Mouse (Mus musculus): Measurements from ENCODE around the gene Rapgef4. TPM values are rescaled to one million over a fixed set of nuclear protein-coding genes. Genes with fewer than 3 reads are reported as not detected.

The Rapgef4 gene
- polyA plus RNA-seq, 1 experiment from 2014 or later, result 2.2 TPM

DNA sequence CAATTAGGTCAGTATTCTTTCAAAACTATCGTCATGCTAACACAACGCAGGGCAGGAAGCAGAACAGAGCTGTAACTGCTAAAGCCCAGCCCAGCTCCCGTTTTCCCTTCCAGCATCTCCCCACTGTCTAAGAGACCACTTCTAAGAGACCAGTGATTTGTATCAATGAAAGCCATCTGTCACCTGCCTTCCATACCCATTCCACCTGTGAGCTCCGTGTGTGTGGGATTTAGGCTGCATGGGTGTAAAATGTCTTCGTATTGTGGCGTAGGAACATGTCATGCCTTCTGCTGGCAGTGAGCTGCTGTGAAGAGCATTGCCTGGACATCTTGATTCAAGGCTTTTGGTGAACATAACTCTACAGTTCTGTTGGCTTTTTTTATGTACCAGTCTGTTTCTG lies 178.2 kb downstream of the Rapgef4 start:
- H3K9me3 ChIP-seq (ENCODE audit: control insufficient read depth, low read length), result no peaks in the 10 kb centered on the region
- H3K27ac ChIP-seq (ENCODE audit: low read depth, low read length), result no peak overlapping the region
- H3K27me3 ChIP-seq (ENCODE audit: control insufficient read depth, insufficient read depth, low read length), result no peaks in the 10 kb centered on the region
- no peak for DNase-seq (ENCODE audit: low spot score)
- ATAC-seq (replicated peaks; ENCODE audit: low FRiP score), result no peak
- H3K4me3 ChIP-seq (ENCODE audit: low read depth, low read length), result no peak overlapping the region
- no peak overlapping the region for H3K4me2 ChIP-seq (ENCODE audit: low read depth, low read length, severe bottlenecking)
- H3K36me3 ChIP-seq (ENCODE audit: control insufficient read depth, insufficient read depth, low read length), result no peaks in the 10 kb centered on the region
- no peak overlapping the region for H3K9ac ChIP-seq (ENCODE audit: low read length)
- 85% methylated on average over 6 of the region's 6 CpGs for WGBS
- peaks cover 2% of the 10 kb centered on the region; the same call in 1 of the 2 replicates for H3K4me1 ChIP-seq (replicated peaks; ENCODE audit: control insufficient read depth, insufficient read depth, low read length)

DNA sequence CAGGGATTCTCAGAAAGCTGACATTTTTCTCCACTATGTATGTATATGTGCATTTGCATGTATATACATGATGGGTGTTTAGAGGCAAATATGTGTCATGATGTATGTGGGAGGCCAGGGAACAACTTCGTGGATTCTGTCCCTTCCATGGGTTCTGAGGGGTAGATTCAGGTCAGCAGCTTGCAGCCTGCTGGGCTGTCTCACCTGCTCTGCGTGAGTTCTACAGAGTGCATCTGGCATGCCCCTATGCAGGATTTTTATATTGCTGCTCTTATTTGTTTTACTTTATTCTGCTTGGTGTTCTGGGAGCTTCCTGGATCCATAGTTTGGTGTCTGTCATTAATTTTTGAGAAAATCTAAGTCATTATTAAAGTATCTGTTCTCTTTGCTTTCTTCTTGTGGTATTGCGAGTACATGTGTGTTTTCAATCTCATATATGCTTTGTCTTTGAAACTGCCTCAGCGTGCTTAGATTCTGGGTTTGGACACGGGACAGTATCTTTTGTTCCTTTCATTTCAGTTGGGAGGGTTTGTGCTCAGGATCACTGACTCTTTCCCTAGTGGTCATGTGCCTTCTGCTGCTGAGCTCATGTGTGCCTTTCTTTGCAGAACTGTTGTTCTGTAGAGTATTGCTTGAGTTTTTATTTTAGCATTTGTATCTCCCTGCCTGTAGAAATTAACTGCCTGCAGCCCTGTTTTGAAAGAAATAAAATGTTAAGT lies 184.3 kb downstream of the Rapgef4 start:
- no peak overlapping the region for H3K9ac ChIP-seq (ENCODE audit: low read length)
- H3K4me1 ChIP-seq (replicated peaks; ENCODE audit: control insufficient read depth, insufficient read depth, low read length), result no peaks in the 10 kb centered on the region
- H3K4me2 ChIP-seq (ENCODE audit: low read depth, low read length, severe bottlenecking), result no peak overlapping the region
- no peak for DNase-seq (ENCODE audit: low spot score)
- no peaks in the 10 kb centered on the region for H3K27me3 ChIP-seq (ENCODE audit: control insufficient read depth, insufficient read depth, low read length)
- H3K4me3 ChIP-seq (ENCODE audit: low read depth, low read length), result no peak overlapping the region
- no peak for ATAC-seq (replicated peaks; ENCODE audit: low FRiP score)
- no peak overlapping the region for H3K27ac ChIP-seq (ENCODE audit: low read depth, low read length)
- H3K36me3 ChIP-seq (ENCODE audit: control insufficient read depth, insufficient read depth, low read length), result no peaks in the 10 kb centered on the region
- WGBS, result 81% methylated on average over 5 of the region's 5 CpGs
- no peaks in the 10 kb centered on the region for H3K9me3 ChIP-seq (ENCODE audit: control insufficient read depth, low read length)

DNA sequence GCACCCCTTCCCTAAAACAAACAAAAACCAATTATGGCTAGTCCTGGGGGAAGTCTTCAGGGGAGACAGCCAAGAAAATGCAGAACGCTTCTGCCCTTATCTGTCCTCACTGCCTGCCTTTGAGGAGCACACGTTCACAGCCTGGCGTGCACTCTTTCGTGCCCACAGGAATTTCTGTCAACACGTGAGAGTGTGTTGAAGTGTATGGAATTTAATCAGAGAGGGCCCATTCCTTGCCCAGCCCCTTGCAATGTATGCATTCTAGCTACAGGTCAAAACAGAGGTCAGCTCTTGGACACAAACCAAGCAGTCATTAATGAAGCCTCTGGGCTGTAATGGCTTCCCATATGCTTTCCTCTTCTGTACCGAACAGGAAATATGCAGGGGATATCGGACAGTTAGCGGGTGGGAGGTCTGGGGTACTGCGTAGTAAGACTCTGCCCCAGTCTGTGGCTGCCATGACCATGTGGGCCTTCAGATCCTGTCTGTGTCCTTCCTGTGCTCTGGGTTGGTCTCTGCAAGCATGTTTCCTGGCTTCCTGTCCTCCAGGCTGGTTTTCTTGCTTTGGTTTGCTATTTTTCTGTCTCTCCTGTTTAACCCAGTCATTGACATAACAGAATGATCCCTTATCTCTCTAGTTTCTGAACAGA lies 188.5 kb downstream of the Rapgef4 start:
- no peaks in the 10 kb centered on the region for H3K4me1 ChIP-seq (replicated peaks; ENCODE audit: control insufficient read depth, insufficient read depth, low read length)

DNA sequence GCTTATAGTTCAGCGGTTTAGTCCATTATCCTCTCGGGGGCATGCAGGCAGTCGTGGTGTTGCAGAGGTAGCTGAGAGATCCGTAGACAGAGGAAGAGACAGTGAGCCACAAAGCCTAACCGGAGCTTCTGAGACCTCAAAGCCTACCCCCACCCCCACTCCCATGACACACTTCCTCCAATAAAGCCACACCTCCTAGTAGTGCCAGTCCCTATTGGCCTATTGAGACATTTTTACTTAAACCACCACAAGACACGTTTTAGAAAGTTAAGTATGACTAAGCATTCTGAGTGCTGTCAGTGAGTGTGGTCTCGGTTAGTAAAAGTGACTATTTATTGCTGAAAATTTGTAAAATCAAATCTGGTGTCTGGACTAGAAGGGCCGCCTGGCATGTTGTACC lies 189.5 kb downstream of the Rapgef4 start:
- ATAC-seq (replicated peaks; ENCODE audit: low FRiP score) (no peak), DNase-seq (ENCODE audit: low spot score) (no peak)
- no peaks in the 10 kb centered on the region for H3K9me3 ChIP-seq (ENCODE audit: control insufficient read depth, low read length)
- H3K4me2 ChIP-seq (ENCODE audit: low read depth, low read length, severe bottlenecking), result no peak overlapping the region
- no peak overlapping the region for H3K27ac ChIP-seq (ENCODE audit: low read depth, low read length)
- no peaks in the 10 kb centered on the region for H3K27me3 ChIP-seq (ENCODE audit: control insufficient read depth, insufficient read depth, low read length)
- no peak overlapping the region for H3K9ac ChIP-seq (ENCODE audit: low read length)
- H3K36me3 ChIP-seq (ENCODE audit: control insufficient read depth, insufficient read depth, low read length), result no peaks in the 10 kb centered on the region
- no peak overlapping the region for H3K4me3 ChIP-seq (ENCODE audit: low read depth, low read length)
- WGBS, result 87% methylated on average over 8 of the region's 8 CpGs
- H3K4me1 ChIP-seq (replicated peaks; ENCODE audit: control insufficient read depth, insufficient read depth, low read length), result no peaks in the 10 kb centered on the region

More for the DNA sequence above, 188.5 kb downstream of the Rapgef4 start:
- no peaks in the 10 kb centered on the region for H3K9me3 ChIP-seq (ENCODE audit: control insufficient read depth, low read length)
- ATAC-seq (replicated peaks; ENCODE audit: low FRiP score), result no peak
- no peak for DNase-seq (ENCODE audit: low spot score)
- no peaks in the 10 kb centered on the region for H3K36me3 ChIP-seq (ENCODE audit: control insufficient read depth, insufficient read depth, low read length)
- WGBS, result 73% methylated on average over 9 of the region's 9 CpGs
- H3K4me3 ChIP-seq (ENCODE audit: low read depth, low read length), result no peak overlapping the region
- H3K9ac ChIP-seq (ENCODE audit: low read length), result no peak overlapping the region
- no peaks in the 10 kb centered on the region for H3K27me3 ChIP-seq (ENCODE audit: control insufficient read depth, insufficient read depth, low read length)
- no peak overlapping the region for H3K4me2 ChIP-seq (ENCODE audit: low read depth, low read length, severe bottlenecking)
- no peak overlapping the region for H3K27ac ChIP-seq (ENCODE audit: low read depth, low read length)

DNA sequence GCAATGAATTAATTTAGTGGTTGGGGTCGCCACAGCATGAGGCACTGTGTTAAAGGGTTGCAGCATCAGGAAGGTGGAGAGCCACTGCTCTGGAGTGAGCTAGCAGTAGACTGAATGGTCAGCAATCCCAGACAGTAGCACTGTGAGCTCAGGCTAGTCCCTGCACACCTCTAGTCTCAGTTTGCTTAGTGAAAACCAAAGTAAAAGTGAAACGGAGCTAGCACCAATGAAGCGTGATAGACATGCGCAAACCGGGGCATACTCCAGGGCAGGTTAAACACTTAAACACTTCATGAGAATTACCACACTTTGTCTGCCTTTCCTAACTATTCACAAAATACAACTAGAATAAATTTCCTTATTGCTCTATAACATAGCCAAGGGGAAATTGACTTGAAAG lies 190.2 kb downstream of the Rapgef4 start:
- ATAC-seq (replicated peaks; ENCODE audit: low FRiP score) (no peak), DNase-seq (ENCODE audit: low spot score) (no peak)
- no peak overlapping the region for H3K27ac ChIP-seq (ENCODE audit: low read depth, low read length)
- no peaks in the 10 kb centered on the region for H3K36me3 ChIP-seq (ENCODE audit: control insufficient read depth, insufficient read depth, low read length)
- H3K9me3 ChIP-seq (ENCODE audit: control insufficient read depth, low read length), result no peaks in the 10 kb centered on the region
- H3K9ac ChIP-seq (ENCODE audit: low read length), result no peak overlapping the region
- 90% methylated on average over 5 of the region's 5 CpGs for WGBS
- no peaks in the 10 kb centered on the region for H3K27me3 ChIP-seq (ENCODE audit: control insufficient read depth, insufficient read depth, low read length)
- H3K4me2 ChIP-seq (ENCODE audit: low read depth, low read length, severe bottlenecking), result no peak overlapping the region
- no peak overlapping the region for H3K4me3 ChIP-seq (ENCODE audit: low read depth, low read length)
- H3K4me1 ChIP-seq (replicated peaks; ENCODE audit: control insufficient read depth, insufficient read depth, low read length), result no peaks in the 10 kb centered on the region

DNA sequence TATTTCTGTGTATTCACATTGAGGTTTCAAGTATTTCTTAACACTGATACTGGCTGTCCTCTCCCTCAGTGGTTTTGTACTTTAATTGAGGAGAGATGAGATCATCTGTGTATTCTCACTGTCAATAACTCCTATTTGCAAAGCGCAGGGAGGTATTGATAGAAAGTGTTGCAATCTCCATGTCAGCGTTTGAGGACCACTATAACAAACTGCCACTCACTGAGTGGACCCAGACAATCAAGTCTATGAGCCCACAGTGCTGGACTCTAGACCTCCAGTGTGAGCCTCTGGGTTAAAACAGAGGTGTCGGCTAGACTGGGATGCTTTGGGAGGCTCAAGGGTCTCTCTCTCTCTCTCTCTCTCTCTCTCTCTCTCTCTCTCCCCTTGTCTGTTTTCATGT lies 192.0 kb downstream of the Rapgef4 start:
- no peak overlapping the region for H3K4me2 ChIP-seq (ENCODE audit: low read depth, low read length, severe bottlenecking)
- H3K36me3 ChIP-seq (ENCODE audit: control insufficient read depth, insufficient read depth, low read length), result no peaks in the 10 kb centered on the region
- no peaks in the 10 kb centered on the region for H3K4me1 ChIP-seq (replicated peaks; ENCODE audit: control insufficient read depth, insufficient read depth, low read length)
- no peak overlapping the region for H3K27ac ChIP-seq (ENCODE audit: low read depth, low read length)
- ATAC-seq (replicated peaks; ENCODE audit: low FRiP score) (no peak), DNase-seq (ENCODE audit: low spot score) (no peak)
- no peaks in the 10 kb centered on the region for H3K9me3 ChIP-seq (ENCODE audit: control insufficient read depth, low read length)
- 80% methylated on average over 3 of the region's 3 CpGs for WGBS
- no peak overlapping the region for H3K9ac ChIP-seq (ENCODE audit: low read length)
- no peaks in the 10 kb centered on the region for H3K27me3 ChIP-seq (ENCODE audit: control insufficient read depth, insufficient read depth, low read length)
- no peak overlapping the region for H3K4me3 ChIP-seq (ENCODE audit: low read depth, low read length)

DNA sequence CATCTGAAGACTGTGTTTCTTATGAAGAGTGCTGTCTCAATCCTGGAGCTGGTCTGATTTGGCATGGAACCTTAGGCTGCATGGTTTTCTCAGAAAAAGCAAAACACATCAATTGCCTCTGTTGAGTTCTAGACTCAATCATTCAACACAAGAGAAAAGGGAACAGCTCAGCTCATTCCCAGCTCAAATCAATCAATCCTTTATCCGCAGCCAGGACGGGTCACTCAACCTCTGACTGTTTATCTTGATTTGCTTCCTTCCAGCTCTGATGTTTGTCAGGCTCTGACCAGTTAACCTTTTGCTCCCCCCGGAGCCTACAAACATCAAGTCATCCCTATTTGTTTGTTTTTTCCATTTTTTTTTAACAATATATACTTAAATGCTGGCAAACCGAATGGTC lies 192.8 kb downstream of the Rapgef4 start:
- ATAC-seq (replicated peaks; ENCODE audit: low FRiP score) (no peak), DNase-seq (ENCODE audit: low spot score) (no peak)
- H3K27me3 ChIP-seq (ENCODE audit: control insufficient read depth, insufficient read depth, low read length), result no peaks in the 10 kb centered on the region
- H3K27ac ChIP-seq (ENCODE audit: low read depth, low read length), result no peak overlapping the region
- 74% methylated on average over 4 of the region's 4 CpGs for WGBS
- H3K4me2 ChIP-seq (ENCODE audit: low read depth, low read length, severe bottlenecking), result no peak overlapping the region
- H3K9me3 ChIP-seq (ENCODE audit: control insufficient read depth, low read length), result no peaks in the 10 kb centered on the region
- no peak overlapping the region for H3K4me3 ChIP-seq (ENCODE audit: low read depth, low read length)
- H3K4me1 ChIP-seq (replicated peaks; ENCODE audit: control insufficient read depth, insufficient read depth, low read length), result 0 out of 2 replicates have a peak, but pooled peaks cover 2% of the 10 kb centered on the region
- no peaks in the 10 kb centered on the region for H3K36me3 ChIP-seq (ENCODE audit: control insufficient read depth, insufficient read depth, low read length)
- no peak overlapping the region for H3K9ac ChIP-seq (ENCODE audit: low read length)

DNA sequence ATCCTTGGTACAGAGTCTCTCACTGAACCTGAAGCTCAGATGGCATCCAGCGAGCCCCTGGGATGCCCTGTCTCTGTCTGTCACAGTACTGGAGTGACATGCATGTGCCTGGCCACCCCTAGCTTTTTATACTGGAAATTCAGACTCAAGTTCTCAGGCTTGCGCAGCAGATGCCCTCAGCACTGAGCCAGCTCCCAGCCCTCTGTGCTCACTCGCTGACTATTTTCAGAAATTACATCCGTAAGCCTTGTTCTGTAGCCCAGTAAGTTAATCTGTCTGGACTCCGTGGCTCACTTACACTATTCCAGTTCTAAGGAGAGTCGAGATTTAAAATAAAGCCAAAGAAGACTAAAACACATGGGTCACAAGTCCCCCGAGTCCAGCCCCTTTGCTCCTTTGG lies 194.5 kb downstream of the Rapgef4 start:
- Histone ChIP-seq H3K27me3 (ENCODE audit: control insufficient read depth, insufficient read depth, low read length) (no peaks in the 10 kb centered on the region), H3K9me3 (ENCODE audit: control insufficient read depth, low read length) (no peaks in the 10 kb centered on the region), H3K36me3 (ENCODE audit: control insufficient read depth, insufficient read depth, low read length) (no peaks in the 10 kb centered on the region), H3K9ac (ENCODE audit: low read length) (no peak overlapping the region), H3K27ac (ENCODE audit: low read depth, low read length) (no peak overlapping the region), H3K4me3 (ENCODE audit: low read depth, low read length) (no peak overlapping the region), H3K4me1 (replicated peaks; ENCODE audit: control insufficient read depth, insufficient read depth, low read length) (0 out of 2 replicates have a peak, but pooled peaks cover 2% of the 10 kb centered on the region), H3K4me2 (ENCODE audit: low read depth, low read length, severe bottlenecking) (no peak overlapping the region)
- DNase-seq (ENCODE audit: low spot score) (no peak), ATAC-seq (replicated peaks; ENCODE audit: low FRiP score) (no peak)
- 75% methylated on average over 7 of the region's 7 CpGs for WGBS

DNA sequence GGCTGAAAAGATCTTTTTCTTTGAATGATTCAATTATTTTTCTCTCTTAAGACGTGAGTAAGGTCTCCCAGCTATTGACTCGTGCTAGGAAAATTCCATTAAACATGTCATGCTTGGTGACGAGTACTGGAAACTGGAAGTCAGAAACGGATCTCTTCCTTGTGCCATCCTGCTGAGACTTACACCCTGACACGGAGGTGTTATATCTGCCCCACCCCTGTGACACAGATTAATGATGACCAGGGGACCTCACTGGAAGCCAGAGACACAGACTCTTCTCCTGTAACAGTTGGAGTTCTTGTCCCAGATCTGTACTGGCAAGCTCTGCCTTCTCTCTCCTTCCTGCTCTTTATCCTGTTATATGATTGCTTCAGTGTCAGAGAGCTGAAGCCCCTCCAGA lies 194.9 kb downstream of the Rapgef4 start:
- H3K27me3 ChIP-seq (ENCODE audit: control insufficient read depth, insufficient read depth, low read length), result no peaks in the 10 kb centered on the region
- no peaks in the 10 kb centered on the region for H3K9me3 ChIP-seq (ENCODE audit: control insufficient read depth, low read length)
- no peaks in the 10 kb centered on the region for H3K36me3 ChIP-seq (ENCODE audit: control insufficient read depth, insufficient read depth, low read length)
- H3K4me2 ChIP-seq (ENCODE audit: low read depth, low read length, severe bottlenecking), result no peak overlapping the region
- DNase-seq (ENCODE audit: low spot score) (no peak), ATAC-seq (replicated peaks; ENCODE audit: low FRiP score) (no peak)
- H3K9ac ChIP-seq (ENCODE audit: low read length), result no peak overlapping the region
- 0 out of 2 replicates have a peak, but pooled peaks cover 2% of the 10 kb centered on the region for H3K4me1 ChIP-seq (replicated peaks; ENCODE audit: control insufficient read depth, insufficient read depth, low read length)
- H3K27ac ChIP-seq (ENCODE audit: low read depth, low read length), result no peak overlapping the region
- 51% methylated on average over 5 of the region's 5 CpGs for WGBS
- no peak overlapping the region for H3K4me3 ChIP-seq (ENCODE audit: low read depth, low read length)
